Mouse (Mus musculus): ENCODE measurements around the gene Ncs1. TPM values are rescaled to one million over a fixed set of nuclear protein-coding genes. Genes with fewer than 3 reads are reported as not detected.
A peak's percentile ranks its signal among the peaks of the same experiment; 100 is the strongest.

Gene Ncs1
- polyA plus RNA-seq, 1 experiment from 2014 or later, result 2.2 TPM

DNA sequence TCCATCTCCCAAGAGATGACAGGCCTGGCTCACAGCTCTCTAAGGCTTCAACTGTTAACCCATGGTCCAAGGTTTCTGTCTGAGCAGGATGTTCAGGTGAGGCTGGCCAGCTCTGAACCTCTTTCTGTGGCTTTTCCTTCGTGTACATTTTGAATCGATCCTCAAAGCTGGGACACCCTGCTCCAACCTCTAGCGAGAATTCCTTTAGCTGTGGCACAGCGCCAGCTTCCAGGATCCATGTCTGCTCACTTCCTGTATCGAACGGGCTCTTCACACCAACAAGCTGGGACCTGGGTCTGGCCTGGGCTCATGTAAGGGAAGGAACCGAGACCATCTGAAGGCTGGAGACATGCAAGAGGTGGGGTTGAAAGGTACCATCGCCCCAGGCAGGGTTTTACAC, 1.4 kb upstream of the Ncs1 start:
- peaks cover 80% of the 10 kb centered on the region for H3K27me3 ChIP-seq
- 49% methylated on average over 8 of the region's 8 CpGs for WGBS (ENCODE audit: insufficient replicate concordance)
- DNase-seq, result no peak

GRCm38 (mm10) chr2:31245051-31245450, 572 bp upstream of the Ncs1 start:
- no peaks in the 10 kb centered on the region for H3K36me3 ChIP-seq
- no peak for DNase-seq
- H3K9ac ChIP-seq, result 0 out of 2 replicates have a peak overlapping the region, but pooled peaks have one; percentile 64
- H3K27me3 ChIP-seq, result peaks cover 80% of the 10 kb centered on the region
- peaks cover 12% of the 10 kb centered on the region for H3K4me1 ChIP-seq (replicated peaks)
- H3K27ac ChIP-seq, result no peak overlapping the region
- H3K4me2 ChIP-seq, result peak overlapping the region; percentile 76
- no peaks in the 10 kb centered on the region for H3K9me3 ChIP-seq (replicated peaks)
- ATAC-seq (ENCODE audit: low read depth), result no peak
- H3K4me3 ChIP-seq (replicated peaks), result peak overlapping the region; percentile 61
- 20% methylated on average over 5 of the region's 5 CpGs for WGBS (ENCODE audit: insufficient replicate concordance)

More for the DNA sequence above, 1.4 kb upstream of the Ncs1 start:
- Histone ChIP-seq H3K4me1 (replicated peaks) (peaks cover 18% of the 10 kb centered on the region), H3K9ac (no peak overlapping the region), H3K36me3 (no peaks in the 10 kb centered on the region), H3K9me3 (replicated peaks) (no peaks in the 10 kb centered on the region), H3K4me2 (no peak overlapping the region), H3K27ac (no peak overlapping the region), H3K4me3 (replicated peaks) (no peak overlapping the region)
- ATAC-seq (ENCODE audit: low read depth), result no peak

DNA sequence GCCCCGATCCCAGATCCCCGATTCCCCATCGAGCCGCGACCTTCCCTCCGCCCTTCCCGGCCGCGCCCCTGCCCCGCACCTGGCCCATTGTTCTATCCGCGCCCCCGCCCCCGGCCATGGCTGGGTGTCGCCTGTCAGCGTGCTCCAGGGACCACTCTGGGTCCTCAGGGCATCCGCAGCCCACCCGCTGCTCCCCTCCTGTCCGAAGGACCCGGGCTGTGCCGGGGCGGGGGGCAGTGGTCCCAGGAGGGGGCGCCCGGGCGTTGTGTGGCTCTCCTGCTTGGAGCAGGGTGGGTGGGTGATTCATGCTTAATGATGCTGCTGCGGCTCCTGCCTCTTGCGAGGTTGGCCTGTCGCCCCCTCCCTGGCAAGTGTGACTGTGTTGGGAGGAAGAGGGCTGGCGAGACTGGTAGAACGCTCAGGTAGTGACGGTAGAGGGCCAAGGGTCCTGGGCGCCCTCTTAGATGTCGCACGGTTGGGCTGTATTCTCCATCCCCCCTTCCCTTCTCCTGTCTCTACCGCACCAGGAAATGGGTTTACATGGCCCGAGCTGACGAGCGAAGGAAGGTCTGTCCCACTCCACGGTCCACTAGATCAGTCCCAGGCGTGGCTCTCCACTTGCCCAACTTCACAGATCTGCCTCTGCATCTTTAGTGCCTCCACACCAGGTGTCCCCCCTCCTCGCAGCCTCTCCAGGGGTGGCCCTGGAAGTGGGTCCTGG, 788 bp downstream of the Ncs1 start:
- no peak for ATAC-seq (ENCODE audit: low read depth)
- H3K9ac ChIP-seq, result peak overlapping the region; percentile 64
- H3K4me3 ChIP-seq (replicated peaks), result peak overlapping the region; percentile 61
- no peaks in the 10 kb centered on the region for H3K9me3 ChIP-seq (replicated peaks)
- H3K4me2 ChIP-seq, result peak overlapping the region; percentile 76
- WGBS (ENCODE audit: insufficient replicate concordance), result 2% methylated on average over 41 of the region's 41 CpGs
- H3K27ac ChIP-seq, result no peak overlapping the region
- no peak for DNase-seq
- H3K27me3 ChIP-seq, result peaks cover 72% of the 10 kb centered on the region
- H3K4me1 ChIP-seq (replicated peaks), result peaks cover 12% of the 10 kb centered on the region
- H3K36me3 ChIP-seq, result no peaks in the 10 kb centered on the region

DNA sequence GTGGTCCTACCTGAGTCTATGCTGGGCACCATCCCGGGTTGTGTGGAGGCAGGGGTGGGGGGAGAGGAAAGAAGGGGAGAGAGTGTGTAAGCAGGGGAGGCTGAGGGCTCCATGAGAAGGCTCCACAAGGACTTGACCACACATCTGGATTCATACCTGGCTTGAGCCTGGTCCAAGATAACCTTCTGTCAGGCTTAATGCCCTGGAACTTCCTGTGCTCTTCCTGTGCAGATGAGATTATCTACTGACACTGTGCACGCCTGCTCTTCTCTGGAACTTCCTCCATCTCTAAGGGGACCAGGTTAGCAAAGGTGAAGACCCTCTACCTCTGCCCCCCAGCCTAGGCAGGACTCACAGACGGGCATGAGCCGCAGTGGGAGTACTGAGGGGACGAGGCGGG, 3.2 kb downstream of the Ncs1 start:
- Histone ChIP-seq H3K9me3 (replicated peaks) (no peaks in the 10 kb centered on the region), H3K4me1 (replicated peaks) (peaks cover 12% of the 10 kb centered on the region), H3K27me3 (peaks cover 47% of the 10 kb centered on the region), H3K36me3 (no peaks in the 10 kb centered on the region), H3K27ac (no peak overlapping the region), H3K4me2 (no peak overlapping the region), H3K4me3 (replicated peaks) (no peak overlapping the region), H3K9ac (no peak overlapping the region)
- no peak for ATAC-seq (ENCODE audit: low read depth)
- no peak for DNase-seq
- WGBS (ENCODE audit: insufficient replicate concordance), result 48% methylated on average over 6 of the region's 6 CpGs

DNA sequence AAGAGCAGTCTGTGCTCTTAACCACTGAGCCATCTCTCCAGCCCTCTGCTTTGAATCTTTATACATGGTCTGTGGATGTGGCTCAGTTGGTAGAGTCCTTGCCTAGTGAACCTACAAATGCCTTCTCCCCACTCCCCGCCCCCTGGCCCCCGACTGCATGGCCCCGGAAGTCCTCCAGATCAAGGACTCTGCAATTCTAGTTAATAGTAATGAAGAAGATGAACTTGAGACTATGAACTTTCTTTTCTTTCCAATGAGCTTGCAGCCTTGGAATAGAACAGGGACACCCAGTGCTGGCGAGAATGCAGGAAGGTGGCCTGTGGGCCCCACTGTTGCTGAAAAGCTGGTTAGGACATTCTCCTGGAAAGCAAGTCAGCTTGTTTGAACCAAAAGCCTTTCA, 6.5 kb downstream of the Ncs1 start:
- ATAC-seq (ENCODE audit: low read depth) (no peak), DNase-seq (no peak)
- Histone ChIP-seq H3K9ac (no peak overlapping the region), H3K9me3 (replicated peaks) (no peaks in the 10 kb centered on the region), H3K36me3 (no peaks in the 10 kb centered on the region), H3K4me3 (replicated peaks) (no peak overlapping the region), H3K4me2 (no peak overlapping the region), H3K4me1 (replicated peaks) (peaks cover 17% of the 10 kb centered on the region), H3K27me3 (peaks cover 14% of the 10 kb centered on the region), H3K27ac (no peak overlapping the region)
- 64% methylated on average over 4 of the region's 4 CpGs for WGBS (ENCODE audit: insufficient replicate concordance)

DNA sequence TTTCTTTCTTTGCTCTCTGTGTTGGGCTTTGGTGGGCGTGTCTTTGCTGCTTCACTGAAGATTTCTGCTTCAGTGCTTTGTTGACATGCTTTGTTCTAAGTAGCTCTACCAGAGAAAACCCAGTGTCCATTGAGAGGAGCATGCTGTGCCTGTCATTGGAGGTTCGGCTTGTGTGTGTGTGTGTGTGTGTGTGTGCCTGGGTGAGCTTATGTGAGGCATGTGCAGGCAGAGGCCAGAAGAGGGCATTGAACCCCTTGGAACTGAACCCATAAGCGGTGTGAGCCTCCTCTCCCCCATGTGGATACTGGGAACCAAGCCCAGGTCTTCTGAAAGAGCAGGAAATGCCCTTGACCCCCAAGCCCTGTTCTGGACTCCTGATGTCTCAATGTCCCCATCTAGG, 7.8 kb downstream of the Ncs1 start:
- no peak overlapping the region for H3K9ac ChIP-seq
- WGBS (ENCODE audit: insufficient replicate concordance), result 53% methylated on average over 3 of the region's 3 CpGs
- H3K4me3 ChIP-seq (replicated peaks), result no peak overlapping the region
- no peak overlapping the region for H3K27ac ChIP-seq
- H3K36me3 ChIP-seq, result no peaks in the 10 kb centered on the region
- ATAC-seq (ENCODE audit: low read depth), result no peak
- H3K4me1 ChIP-seq (replicated peaks), result peaks cover 15% of the 10 kb centered on the region
- H3K9me3 ChIP-seq (replicated peaks), result no peaks in the 10 kb centered on the region
- H3K27me3 ChIP-seq, result peaks cover 1% of the 10 kb centered on the region; the same call in 1 of the 2 replicates
- H3K4me2 ChIP-seq, result no peak overlapping the region
- DNase-seq, result no peak

DNA sequence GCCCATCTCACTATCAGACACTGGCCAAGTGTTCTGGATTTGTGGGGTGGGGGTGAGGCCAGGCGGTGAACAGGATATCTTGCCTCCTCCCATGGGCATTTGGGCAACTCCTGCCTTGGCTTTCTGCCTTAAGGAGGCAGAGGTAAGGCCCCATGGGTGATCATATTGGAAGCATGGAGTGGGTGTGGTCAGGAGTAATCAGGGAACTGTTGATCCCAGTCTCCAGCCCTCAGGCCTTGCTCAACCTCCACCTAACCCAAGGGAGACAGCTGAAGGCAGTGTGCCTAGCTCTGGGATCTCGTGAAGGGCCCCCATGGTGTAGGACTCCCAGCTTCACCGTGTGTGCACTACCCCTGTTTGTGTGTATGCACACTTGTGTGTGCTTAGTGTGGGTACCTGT, 9.2 kb downstream of the Ncs1 start:
- no peaks in the 10 kb centered on the region for H3K9me3 ChIP-seq (replicated peaks)
- H3K4me1 ChIP-seq (replicated peaks), result peaks cover 28% of the 10 kb centered on the region
- H3K9ac ChIP-seq, result no peak overlapping the region
- ATAC-seq (ENCODE audit: low read depth) (no peak), DNase-seq (no peak)
- H3K4me3 ChIP-seq (replicated peaks), result no peak overlapping the region
- WGBS (ENCODE audit: insufficient replicate concordance), result 58% methylated on average over 3 of the region's 3 CpGs
- H3K36me3 ChIP-seq, result no peaks in the 10 kb centered on the region
- no peak overlapping the region for H3K4me2 ChIP-seq
- no peaks in the 10 kb centered on the region for H3K27me3 ChIP-seq
- H3K27ac ChIP-seq, result no peak overlapping the region

DNA sequence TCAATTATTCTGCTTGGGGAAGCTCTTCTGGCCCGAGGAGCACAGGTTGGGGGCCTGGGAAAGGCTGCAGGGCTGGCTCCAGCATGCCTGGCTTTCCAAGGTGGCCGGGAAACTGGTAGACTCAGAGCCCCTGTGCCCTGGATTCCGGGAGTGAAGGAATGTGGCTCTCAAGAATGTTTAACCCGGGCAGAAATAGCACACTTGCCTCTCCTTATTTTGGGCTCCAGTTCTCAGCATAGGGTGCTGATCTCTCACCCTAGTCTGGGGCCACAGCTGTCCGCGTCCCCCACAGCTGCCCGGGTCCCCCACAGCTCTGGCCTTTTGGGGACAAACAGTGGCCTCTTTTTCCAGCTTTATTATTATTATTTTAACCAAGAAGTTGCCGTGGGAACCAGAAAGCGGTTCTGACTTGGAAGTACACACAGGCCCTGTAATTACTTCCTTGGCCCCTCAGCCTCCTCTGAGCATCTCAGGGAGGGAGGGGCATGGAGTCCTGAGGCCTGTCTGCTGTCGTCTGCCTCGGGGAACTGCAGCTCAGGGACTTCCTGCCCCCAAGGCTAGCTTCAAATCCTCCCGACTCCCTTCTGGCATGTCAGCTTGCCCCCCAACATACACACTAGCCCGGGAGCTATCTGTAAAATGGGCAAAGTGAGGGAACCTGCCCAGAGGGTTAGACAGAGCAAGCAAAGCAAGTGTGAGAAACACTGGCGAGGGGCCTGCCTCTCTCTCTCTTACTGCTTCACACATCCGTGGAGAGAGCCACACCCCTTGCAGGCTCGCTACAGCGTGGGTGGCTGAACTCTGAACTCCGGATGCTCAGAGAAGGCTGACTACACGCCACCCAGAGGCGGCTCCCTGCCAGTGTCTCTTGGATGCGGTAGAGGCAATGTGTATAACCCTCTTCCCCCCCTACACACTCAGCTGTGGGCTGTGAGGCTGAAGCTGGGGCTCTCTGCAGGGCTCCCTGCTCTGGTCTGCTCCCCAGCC, 10.6 kb downstream of the Ncs1 start:
- Histone ChIP-seq H3K36me3 (no peaks in the 10 kb centered on the region), H3K4me1 (replicated peaks) (peaks cover 28% of the 10 kb centered on the region), H3K27ac (0 out of 2 replicates have a peak overlapping the region, but pooled peaks have one; percentile 36), H3K27me3 (no peaks in the 10 kb centered on the region), H3K4me3 (replicated peaks) (no peak overlapping the region), H3K9ac (no peak overlapping the region), H3K9me3 (replicated peaks) (no peaks in the 10 kb centered on the region), H3K4me2 (peak overlapping the region; percentile 16; the same call in 1 of the 2 replicates)
- 24% methylated on average over 21 of the region's 21 CpGs for WGBS (ENCODE audit: insufficient replicate concordance)
- ATAC-seq (ENCODE audit: low read depth) (peak; percentile 27; the same call in 1 of the 2 replicates), DNase-seq (peak; percentile 12)

- no peaks in the 10 kb centered on the region for H3K9me3 ChIP-seq (replicated peaks)
- 40% methylated on average over 6 of the region's 6 CpGs for WGBS (ENCODE audit: insufficient replicate concordance)
- H3K36me3 ChIP-seq, result no peaks in the 10 kb centered on the region
- no peaks in the 10 kb centered on the region for H3K27me3 ChIP-seq
- no peak overlapping the region for H3K4me2 ChIP-seq
- ATAC-seq (ENCODE audit: low read depth) (no peak), DNase-seq (no peak)
- H3K27ac ChIP-seq, result no peak overlapping the region
- no peak overlapping the region for H3K4me3 ChIP-seq (replicated peaks)
- peaks cover 28% of the 10 kb centered on the region for H3K4me1 ChIP-seq (replicated peaks)
- H3K9ac ChIP-seq, result no peak overlapping the region
These were observed 11.5 kb downstream of the Ncs1 start for GRCm38 (mm10) chr2:31257096-31257495.

DNA sequence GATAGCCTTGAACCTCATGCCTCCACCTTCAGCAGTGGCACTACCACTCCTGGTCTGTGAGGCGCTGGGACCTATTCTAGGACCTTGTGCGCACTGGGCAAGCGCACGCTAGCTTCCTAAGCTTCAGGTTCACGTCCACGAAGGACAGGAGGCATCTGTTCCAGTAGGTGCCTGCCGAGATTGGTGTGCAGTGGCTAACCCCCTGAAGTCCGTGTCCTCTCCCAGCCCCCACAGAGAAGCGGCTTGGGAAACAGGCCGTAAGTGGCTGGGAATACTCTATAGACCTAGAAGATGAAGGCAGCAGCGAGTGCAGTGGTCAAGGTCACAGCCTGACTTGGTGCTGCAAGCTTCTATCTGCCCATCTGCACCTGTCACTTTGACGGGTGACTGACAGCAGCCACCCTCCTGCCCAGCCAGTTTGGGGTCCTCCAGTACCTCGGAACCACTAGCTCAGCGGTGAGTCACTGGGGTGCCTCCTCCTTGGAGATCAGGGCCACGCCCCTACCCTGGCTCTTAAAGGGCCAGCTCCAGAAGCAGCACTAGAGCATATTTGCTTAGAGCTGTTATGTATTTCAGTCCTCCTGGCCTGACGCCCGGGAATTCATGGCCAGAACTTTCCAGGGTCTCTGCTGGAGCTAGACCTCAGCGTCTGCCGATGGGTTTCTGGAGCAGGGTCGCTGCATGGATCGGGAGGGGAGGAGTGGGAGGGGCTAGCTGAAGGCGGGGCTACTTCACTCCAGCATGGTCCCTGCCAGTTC, 13.2 kb downstream of the Ncs1 start:
- Histone ChIP-seq H3K27me3 (no peaks in the 10 kb centered on the region), H3K4me2 (peak overlapping the region; percentile 67), H3K4me1 (replicated peaks) (peaks cover 32% of the 10 kb centered on the region), H3K27ac (no peak overlapping the region), H3K9ac (peak overlapping the region; percentile 36), H3K36me3 (no peaks in the 10 kb centered on the region), H3K4me3 (replicated peaks) (peak overlapping the region; percentile 59), H3K9me3 (replicated peaks) (no peaks in the 10 kb centered on the region)
- peak; percentile 70 for ATAC-seq (ENCODE audit: low read depth)
- DNase-seq, result peak; percentile 62
- WGBS (ENCODE audit: insufficient replicate concordance), result 16% methylated on average over 22 of the region's 22 CpGs
